Comparison of ENCODE assay signal across 8 mouse cellular contexts in the genomic region with DNA sequence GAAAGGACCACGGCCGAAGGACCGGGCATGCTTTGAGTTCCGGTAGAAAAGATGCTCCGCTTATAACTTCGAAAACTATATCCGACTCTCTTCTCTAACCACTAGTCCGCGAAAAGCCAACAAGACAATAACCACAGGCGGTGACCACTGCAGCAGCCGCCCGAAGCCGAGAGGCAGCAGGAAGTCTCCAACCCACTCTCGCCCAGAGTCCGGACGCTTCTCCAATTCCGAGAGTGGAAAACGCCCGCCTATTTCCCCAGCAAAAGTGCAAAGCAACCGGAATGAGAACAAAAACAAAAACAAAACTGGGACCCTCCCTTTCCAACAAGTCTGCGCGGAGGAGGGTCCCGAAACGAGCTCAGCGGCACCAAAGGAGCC. TPM values are rescaled to one million over a fixed set of nuclear protein-coding genes. Genes with fewer than 3 reads are reported as not detected.
A peak's percentile ranks its signal among the peaks of the same experiment; 100 is the strongest.
DNase-seq lines count a peak whose midpoint lies in the region; ATAC-seq and TF ChIP-seq lines count a peak whose summit lies in the region.

No protein-coding gene starts in this region.

- no peak for DNase-seq in kidney, adult 18-20 months
- peak; percentile 14 for DNase-seq in c-Kit-positive CD71-negative TER-119-negative erythroid progenitor cells, embryonic 14.5 days (ENCODE audit: low read depth)
- peak; percentile 23 for DNase-seq in hindbrain, postnatal 0 days (ENCODE audit: low spot score)
- no peak for DNase-seq in cerebellum, postnatal 25 days
- DNase-seq in layer of hippocampus, postnatal 25 days (ENCODE audit: extremely low spot score in 1 of 2, low spot score in 1 of 2): no peak
- no peak for DNase-seq in retina, postnatal 1 day

- H3K36me3 ChIP-seq in kidney, embryonic 14.5 days (ENCODE audit: control insufficient read depth, insufficient read depth, low read length): peaks cover 6% of the 10 kb centered on the region; the same call in 1 of the 2 replicates
- no peaks in the 10 kb centered on the region for H3K36me3 ChIP-seq in hindbrain, postnatal 0 days (ENCODE audit: insufficient read depth, low read length)
- H3K36me3 ChIP-seq in midbrain, embryonic 12.5 days: peaks cover 6% of the 10 kb centered on the region

- H3K9ac ChIP-seq in kidney, embryonic 14.5 days (ENCODE audit: low read depth, low read length): peak overlapping the region; percentile 79
- H3K9ac ChIP-seq in hindbrain, postnatal 0 days (replicated peaks; ENCODE audit: low read length): peak overlapping the region; percentile 84
- H3K9ac ChIP-seq in midbrain, embryonic 12.5 days (replicated peaks): peak overlapping the region; percentile 79

- peak overlapping the region; percentile 66; the same call in 1 of the 2 replicates for H3K27ac ChIP-seq in kidney, embryonic 14.5 days (ENCODE audit: low read depth, low read length)
- peak overlapping the region; percentile 96 for H3K27ac ChIP-seq in hindbrain, postnatal 0 days
- H3K27ac ChIP-seq in midbrain, embryonic 12.5 days (replicated peaks): peak overlapping the region; percentile 93

- TF ChIP-seq CTCF in hindbrain, postnatal 0 days (IDR thresholded peaks at IDR 0.05; ENCODE audit: low read depth): no peak

- H3K4me3 ChIP-seq in kidney, embryonic 14.5 days (ENCODE audit: low read length): peak overlapping the region; percentile 65
- peak overlapping the region; percentile 95 for H3K4me3 ChIP-seq in hindbrain, postnatal 0 days (ENCODE audit: low read length)
- H3K4me3 ChIP-seq in midbrain, embryonic 12.5 days: peak overlapping the region; percentile 78

- under 1% methylated on average over 25 of the region's 25 CpGs for WGBS in kidney, embryonic 14.5 days
- 2% methylated on average over 25 of the region's 25 CpGs for WGBS in hindbrain, postnatal 0 days
- 2% methylated on average over 25 of the region's 25 CpGs for WGBS in midbrain, embryonic 12.5 days

- no peaks in the 10 kb centered on the region for H3K27me3 ChIP-seq in kidney, embryonic 14.5 days (ENCODE audit: control insufficient read depth, insufficient read depth, low read length)
- H3K27me3 ChIP-seq in hindbrain, postnatal 0 days (ENCODE audit: insufficient read depth, low read length): no peaks in the 10 kb centered on the region
- no peaks in the 10 kb centered on the region for H3K27me3 ChIP-seq in midbrain, embryonic 12.5 days

- peak overlapping the region; percentile 74 for H3K4me2 ChIP-seq in kidney, embryonic 14.5 days (replicated peaks; ENCODE audit: low read depth, low read length)
- peak overlapping the region; percentile 84 for H3K4me2 ChIP-seq in hindbrain, postnatal 0 days (ENCODE audit: low read depth, low read length)
- H3K4me2 ChIP-seq in midbrain, embryonic 12.5 days (replicated peaks): peak overlapping the region; percentile 84

- peak; percentile 20 for ATAC-seq in kidney, embryonic 14.5 days (ENCODE audit: low FRiP score, low TSS enrichment)
- ATAC-seq in hindbrain, postnatal 0 days: no peak
- no peak for ATAC-seq in midbrain, embryonic 12.5 days (ENCODE audit: low FRiP score, low read depth)

- H3K4me1 ChIP-seq in kidney, embryonic 14.5 days (ENCODE audit: control insufficient read depth, insufficient read depth, low read length): peaks cover 10% of the 10 kb centered on the region
- H3K4me1 ChIP-seq in hindbrain, postnatal 0 days (ENCODE audit: insufficient read depth, low read length): 0 out of 2 replicates have a peak, but pooled peaks cover 10% of the 10 kb centered on the region
- peaks cover 14% of the 10 kb centered on the region for H3K4me1 ChIP-seq in midbrain, embryonic 12.5 days

- no peaks in the 10 kb centered on the region for H3K9me3 ChIP-seq in kidney, embryonic 14.5 days (ENCODE audit: control insufficient read depth, low read length)
- H3K9me3 ChIP-seq in hindbrain, postnatal 0 days (ENCODE audit: low read length): no peaks in the 10 kb centered on the region
- no peaks in the 10 kb centered on the region for H3K9me3 ChIP-seq in midbrain, embryonic 12.5 days

RNA-seq across cellular contexts. Expression of a gene that starts 0.5 kb away (rescaled TPM):
- 15.4 and 26.1 TPM in 2 replicates for polyA plus RNA-seq in kidney, embryonic 14.5 days (2014; fragmentation: Nextera tagmentation; extraction: Ambion mirVana)
- 16.3 and 18.2 TPM in 2 replicates for total RNA-seq in hindbrain, postnatal 0 days (2014; rRNA removed)
- polyA plus RNA-seq in hindbrain, postnatal 0 days (2015; fragmentation: Nextera tagmentation; extraction: Ambion mirVana): 11.9 and 14.5 TPM in 2 replicates
- polyA plus RNA-seq in midbrain, embryonic 12.5 days (2016; fragmentation: Nextera tagmentation; extraction: Ambion mirVana): 17.1 and 17.7 TPM in 2 replicates
- 10 to 100 TPM; 21.1 to 22.2 TPM for total RNA-seq in layer of hippocampus, postnatal 25 days (2021)

Comparison
In these comparisons a context has a peak if more than half of its experiments do, and no peak if none do; other contexts are left out.
1. DNase-seq: peak in c-Kit-positive CD71-negative TER-119-negative erythroid progenitor cells, embryonic 14.5 days (single experiment) and hindbrain, postnatal 0 days (single experiment); none in kidney, adult 18-20 months (single experiment), cerebellum, postnatal 25 days (0 of 2), layer of hippocampus, postnatal 25 days (0 of 2) and retina, postnatal 1 day (single experiment).
2. Peak in every context shown above with its lines, with median percentiles within 50 percentile points of each other: H3K27ac ChIP-seq, H3K4me2 ChIP-seq, H3K4me3 ChIP-seq and H3K9ac ChIP-seq.